Mouse (Mus musculus) telencephalon, adult 2 months (tissue): ENCODE data around the gene Smndc1.

Experiments
- DNase-seq: peaks from one replicate; pipeline ENCODE4 v3.0.0-alpha.2; 2011; ENCODE audit warnings: low read depth, low spot score

Smndc1 gene

GRCm38 (mm10) chr19:53345766-53346165 is 44.6 kb downstream of the Smndc1 start:
- no peak for DNase-seq

- no peak for DNase-seq
Measured at GRCm38 (mm10) chr19:53344062-53344461, 46.3 kb downstream of the Smndc1 start.

- no peak for DNase-seq
Measured at GRCm38 (mm10) chr19:53343174-53343881, 47.0 kb downstream of the Smndc1 start.

- no peak for DNase-seq
Measured at GRCm38 (mm10) chr19:53340423-53340822, 50.0 kb downstream of the Smndc1 start.

GRCm38 (mm10) chr19:53335241-53335640 is 55.1 kb downstream of the Smndc1 start:
- no peak for DNase-seq

GRCm38 (mm10) chr19:53333730-53334129 is 56.6 kb downstream of the Smndc1 start:
- no peak for DNase-seq

- no peak for DNase-seq
Measured at GRCm38 (mm10) chr19:53331882-53332500, 58.4 kb downstream of the Smndc1 start.

- no peak for DNase-seq
Measured at GRCm38 (mm10) chr19:53329992-53330381, 60.4 kb downstream of the Smndc1 start.
